Mouse (Mus musculus): ENCODE results near the gene Mmp21.

- no peak for TF ChIP-seq GATA1 (IDR thresholded peaks at IDR 0.05; ENCODE audit: borderline replicate concordance, low read length)
- no peak for TF ChIP-seq FLI1 (IDR thresholded peaks at IDR 0.05; ENCODE audit: low read length)
Observed at GRCm38 (mm10) chr7:133636738-133637352, 43.0 kb downstream of the Mmp21 start.

Measured in megakaryocyte, embryonic 14.5 days (primary cell).